Mouse (Mus musculus) brain, embryonic 18.5 days (tissue): Measurements from ENCODE around the gene Gdpd3.
A peak's percentile ranks its signal among the peaks of the same experiment; 100 is the strongest.
"Not testable (repeated sequence)": the region's sequence is repeated elsewhere in the genome, so short reads cannot be mapped to it uniquely, and the experiment has no call there.

Experiments
- DNase-seq: peaks from one replicate; pipeline ENCODE4 v3.0.0-alpha.2; 2012; ENCODE audit warnings: low read depth, low spot score

Gene Gdpd3

GRCm38 (mm10) chr7:126766201-126766600 lies at the start of gene Gdpd3:
TSS of gene Gdpd3 (plus strand) at chr7:126766334.
- no peak for DNase-seq

GRCm38 (mm10) chr7:126717566-126717965 lies 48.6 kb upstream of the Gdpd3 start:
- DNase-seq, result no peak

- DNase-seq, result no peak
Measured at GRCm38 (mm10) chr7:126718787-126719337, 47.3 kb upstream of the Gdpd3 start.

GRCm38 (mm10) chr7:126721635-126722034 lies 44.5 kb upstream of the Gdpd3 start:
- no peak for DNase-seq

- DNase-seq, result no peak
Measured at GRCm38 (mm10) chr7:126725077-126725476, 41.1 kb upstream of the Gdpd3 start.

- DNase-seq, result no peak
Measured at GRCm38 (mm10) chr7:126725667-126726066, 40.5 kb upstream of the Gdpd3 start.

- not testable (repeated sequence) for DNase-seq
Measured at GRCm38 (mm10) chr7:126730256-126730789, 35.8 kb upstream of the Gdpd3 start.

GRCm38 (mm10) chr7:126736122-126736521 lies 30.0 kb upstream of the Gdpd3 start:
- DNase-seq, result no peak

- no peak for DNase-seq
Measured at GRCm38 (mm10) chr7:126739551-126739950, 26.6 kb upstream of the Gdpd3 start.

GRCm38 (mm10) chr7:126740132-126740735 lies 25.9 kb upstream of the Gdpd3 start:
- no peak for DNase-seq

GRCm38 (mm10) chr7:126740977-126741376 lies 25.2 kb upstream of the Gdpd3 start:
- no peak for DNase-seq

GRCm38 (mm10) chr7:126741452-126741851 lies 24.7 kb upstream of the Gdpd3 start:
- DNase-seq, result no peak

GRCm38 (mm10) chr7:126741964-126742482 lies 24.1 kb upstream of the Gdpd3 start:
- no peak for DNase-seq

GRCm38 (mm10) chr7:126746066-126746465 lies 20.1 kb upstream of the Gdpd3 start:
- no peak for DNase-seq

- DNase-seq, result no peak
Measured at GRCm38 (mm10) chr7:126746798-126747197, 19.3 kb upstream of the Gdpd3 start.

GRCm38 (mm10) chr7:126748824-126749223 lies 17.3 kb upstream of the Gdpd3 start:
- no peak for DNase-seq

GRCm38 (mm10) chr7:126749582-126750343 lies 16.4 kb upstream of the Gdpd3 start:
- no peak for DNase-seq

- DNase-seq, result no peak
Measured at GRCm38 (mm10) chr7:126754866-126755265, 11.3 kb upstream of the Gdpd3 start.

GRCm38 (mm10) chr7:126758539-126758938 lies 7.6 kb upstream of the Gdpd3 start:
- no peak for DNase-seq

GRCm38 (mm10) chr7:126759050-126759671 lies 7.0 kb upstream of the Gdpd3 start, which contains the start of gene Mapk3:
TSS of gene Mapk3 (plus strand) at chr7:126759601.
- DNase-seq, result peak; percentile 71

- no peak for DNase-seq
Measured at GRCm38 (mm10) chr7:126759672-126760390, 6.3 kb upstream of the Gdpd3 start.
